Comparison of ENCODE assay signal across 23 mouse cellular contexts in genomic region chr8:13154099-13154498, GRCm38 (mm10). TPM values are rescaled to one million over a fixed set of nuclear protein-coding genes. Genes with fewer than 3 reads are reported as not detected.
A peak's percentile ranks its signal among the peaks of the same experiment; 100 is the strongest.
DNase-seq lines count a peak whose midpoint lies in the region; ATAC-seq lines count a peak whose summit lies in the region.
"Had no signal": no experiment of that assay in that cellular context is flagged by ENCODE, and none has a peak within 500 bp of the region (broad histone marks: within the 10 kb centered on the region; RNA-seq: fewer than 3 reads in every experiment).

No protein-coding gene starts in this region.

- H3K9me3 ChIP-seq in intestine, embryonic 16.5 days (ENCODE audit: control insufficient read depth, low read length) = no peaks in the 10 kb centered on the region
- H3K9me3 ChIP-seq: embryonic facial prominence, embryonic 15.5 days; forebrain, embryonic 15.5 days; G1E; heart, embryonic 15.5 days; intestine, embryonic 15.5 days had no signal

- H3K4me2 ChIP-seq in intestine, embryonic 16.5 days (ENCODE audit: low read depth, low read length) = no peak overlapping the region
- H3K4me2 ChIP-seq: embryonic facial prominence, embryonic 15.5 days; forebrain, embryonic 15.5 days; heart, embryonic 11.5 days; heart, embryonic 15.5 days; hindbrain, embryonic 14.5 days; intestine, embryonic 15.5 days had no signal

- peaks cover 2% of the 10 kb centered on the region; the same call in 1 of the 2 replicates for H3K36me3 ChIP-seq in macrophage (ENCODE audit: inconsistent target)
- H3K36me3 ChIP-seq in intestine, embryonic 16.5 days (ENCODE audit: control insufficient read depth, insufficient read depth, low read length) = peaks cover under 1% of the 10 kb centered on the region; the same call in 1 of the 2 replicates
- H3K36me3 ChIP-seq: intestine, embryonic 15.5 days had no signal

- intact Hi-C loops in gastrocnemius, postnatal 14 days (cut with DNase I; ENCODE audit: low total_unique reads) = no loop called here

- H3K27ac ChIP-seq in macrophage = peak overlapping the region; percentile 93
- no peak overlapping the region for H3K27ac ChIP-seq in intestine, embryonic 16.5 days (ENCODE audit: low read length)
- H3K27ac ChIP-seq: embryonic facial prominence, embryonic 15.5 days; forebrain, embryonic 15.5 days; heart, adult 2 months; heart, embryonic 15.5 days; hindbrain, embryonic 14.5 days; intestine, embryonic 15.5 days had no signal

- no peak for ATAC-seq in intestine, embryonic 16.5 days
- ATAC-seq: CD4-positive, CD25-positive, alpha-beta regulatory T cell, adult 4 months; forebrain, embryonic 15.5 days; intestine, embryonic 15.5 days had no signal

- H3K79me2 ChIP-seq in macrophage (ENCODE audit: inconsistent target) = peaks cover 6% of the 10 kb centered on the region; the same call in 1 of the 2 replicates

- 0 out of 2 replicates have a peak, but pooled peaks cover 2% of the 10 kb centered on the region for H3K4me1 ChIP-seq in intestine, embryonic 16.5 days (ENCODE audit: control insufficient read depth, insufficient read depth, low read length)
- H3K4me1 ChIP-seq: heart, embryonic 15.5 days had no signal

- no peak overlapping the region for H3K4me3 ChIP-seq in macrophage (ENCODE audit: inconsistent target)
- H3K4me3 ChIP-seq in intestine, embryonic 16.5 days (ENCODE audit: low read length) = no peak overlapping the region
- H3K4me3 ChIP-seq: embryonic facial prominence, embryonic 15.5 days; erythroblast, embryonic 14.5 days; forebrain, embryonic 15.5 days; heart, adult 2 months; heart, embryonic 15.5 days; intestine, embryonic 15.5 days had no signal

- no peaks in the 10 kb centered on the region for H3K27me3 ChIP-seq in intestine, embryonic 16.5 days (replicated peaks; ENCODE audit: control insufficient read depth, insufficient read depth, low read length)
- H3K27me3 ChIP-seq: embryonic facial prominence, embryonic 15.5 days; forebrain, embryonic 15.5 days; heart, embryonic 15.5 days; intestine, embryonic 15.5 days had no signal

- DNase-seq in adrenal gland, adult 2 months = peak; percentile 35
- no peak for DNase-seq in adrenal gland, adult 8-10 months
- peak; percentile 28 for DNase-seq in gastrocnemius, postnatal 14 days
- no peak for DNase-seq in gastrocnemius, postnatal 25 days
- DNase-seq in adrenal gland, postnatal 25 days = peak; percentile 19
- DNase-seq: B cell, adult 2 months; cerebellum, adult 11 months; cerebellum, adult 8-10 months; cerebellum, postnatal 14 days; embryo, embryonic 11 days; heart, adult 2 months; heart, postnatal 14 days had no signal

- 88% methylated on average over 9 of the region's 9 CpGs for WGBS in macrophage (ENCODE audit: missing documents)
- 84% methylated on average over 9 of the region's 9 CpGs for WGBS in intestine, embryonic 16.5 days

- H3K9ac ChIP-seq in intestine, embryonic 16.5 days (ENCODE audit: low read depth, low read length) = no peak overlapping the region
- H3K9ac ChIP-seq: embryonic facial prominence, embryonic 15.5 days; forebrain, embryonic 15.5 days; heart, embryonic 15.5 days; hindbrain, embryonic 14.5 days; intestine, embryonic 15.5 days had no signal

RNA-seq across cellular contexts. Expression of gene Lamp1, which starts 4.9 kb away (rescaled TPM):
- 100 to 1,000 TPM; 476 to 520 TPM for total RNA-seq in adrenal gland, adult 2 months (2021)
- 336 and 366 TPM in 2 replicates for polyA plus RNA-seq in adrenal gland, adult 2 months (2012; rRNA removed)
- 100 to 1,000 TPM; 434 to 557 (median 482) TPM for total RNA-seq in adrenal gland, adult 8-10 months (2022)
- total RNA-seq in gastrocnemius, postnatal 14 days (2021) = 100 to 1,000 TPM; 222 to 232 TPM
- 100 to 1,000 TPM; 294 to 322 TPM for total RNA-seq in gastrocnemius, postnatal 25 days (2021)
- 393 and 413 TPM in 2 replicates for total RNA-seq in adrenal gland, postnatal 25 days (2021)
- total RNA-seq in macrophage (2018; cell fraction: chromatin; rRNA removed) = 100 to 1,000 TPM; 161 to 346 (median 228) TPM
- total RNA-seq in macrophage (2018; cell fraction: cytosol; rRNA removed) = 1,000 to 10,000 TPM; 1,755 to 3,109 (median 2,314) TPM
- total RNA-seq in macrophage (2018; cell fraction: nucleus; rRNA removed) = 1,000 to 10,000 TPM in 24 of 26 experiments, 100 to 1,000 TPM in 2; 387 to 1,951 (median 1,468) TPM
- polyA plus RNA-seq in macrophage (2018) = 2,068 to 3,979 TPM (median 3,748 TPM) in 3 replicates
- polyA plus RNA-seq in intestine, embryonic 16.5 days (2015; fragmentation: Nextera tagmentation; extraction: Ambion mirVana) = 256 and 550 TPM in 2 replicates

RNA-seq across cellular contexts. Expression of gene Grtp1, which starts 46.3 kb away (rescaled TPM):
- 10 to 100 TPM; 10.8 to 16.4 TPM for total RNA-seq in adrenal gland, adult 2 months (2021)
- polyA plus RNA-seq in adrenal gland, adult 2 months (2012; rRNA removed) = 10.1 and 12.5 TPM in 2 replicates
- 10 to 100 TPM; 15.0 to 30.3 (median 18.9) TPM for total RNA-seq in adrenal gland, adult 8-10 months (2022)
- total RNA-seq in gastrocnemius, postnatal 14 days (2021) = 10 to 100 TPM; 10.1 to 12.4 TPM
- total RNA-seq in gastrocnemius, postnatal 25 days (2021) = 10 to 100 TPM; 16.3 to 17.3 TPM
- total RNA-seq in adrenal gland, postnatal 25 days (2021) = 14.8 and 22.1 TPM in 2 replicates
- total RNA-seq in macrophage (2018; cell fraction: chromatin; rRNA removed) = 1 to 10 TPM in 14 of 26 experiments, under 1 TPM in 9, not detected in 3; 0.43 to 3.1 (median 1.1) TPM
- total RNA-seq in macrophage (2018; cell fraction: cytosol; rRNA removed) = 1 to 10 TPM in 3 of 26 experiments, under 1 TPM in 23; 0.17 to 1.8 (median 0.58) TPM
- 1 to 10 TPM in 12 of 26 experiments, under 1 TPM in 12, not detected in 2; 0.17 to 4.2 (median 0.96) TPM for total RNA-seq in macrophage (2018; cell fraction: nucleus; rRNA removed)
- polyA plus RNA-seq in macrophage (2018) = 0.34 to 2.2 TPM in 2 of 3 replicates, not detected in the other
- 71.7 and 75.3 TPM in 2 replicates for polyA plus RNA-seq in intestine, embryonic 16.5 days (2015; fragmentation: Nextera tagmentation; extraction: Ambion mirVana)

RNA-seq across cellular contexts. Expression of gene Cul4a, which starts 48.7 kb away (rescaled TPM):
- total RNA-seq in adrenal gland, adult 2 months (2021) = 100 to 1,000 TPM; 108 to 127 TPM
- 123 and 132 TPM in 2 replicates for polyA plus RNA-seq in adrenal gland, adult 2 months (2012; rRNA removed)
- 100 to 1,000 TPM; 160 to 191 (median 169) TPM for total RNA-seq in adrenal gland, adult 8-10 months (2022)
- 10 to 100 TPM; 73.3 to 76.9 TPM for total RNA-seq in gastrocnemius, postnatal 14 days (2021)
- 10 to 100 TPM; 62.2 to 66.4 TPM for total RNA-seq in gastrocnemius, postnatal 25 days (2021)
- 153 and 195 TPM in 2 replicates for total RNA-seq in adrenal gland, postnatal 25 days (2021)
- total RNA-seq in macrophage (2018; cell fraction: chromatin; rRNA removed) = 100 to 1,000 TPM in 19 of 26 experiments, 10 to 100 TPM in 7; 77.6 to 159 (median 112) TPM
- total RNA-seq in macrophage (2018; cell fraction: cytosol; rRNA removed) = 10 to 100 TPM; 30.4 to 54.8 (median 41.2) TPM
- total RNA-seq in macrophage (2018; cell fraction: nucleus; rRNA removed) = 100 to 1,000 TPM in 8 of 26 experiments, 10 to 100 TPM in 18; 55.1 to 132 (median 86.8) TPM
- polyA plus RNA-seq in macrophage (2018) = 36.8 to 51.4 TPM (median 43.9 TPM) in 3 replicates
- 81.5 and 84.7 TPM in 2 replicates for polyA plus RNA-seq in intestine, embryonic 16.5 days (2015; fragmentation: Nextera tagmentation; extraction: Ambion mirVana)

RNA-seq across cellular contexts. Expression of gene Pcid2, which starts 48.8 kb away (rescaled TPM):
- 10 to 100 TPM; 22.1 to 23.7 TPM for total RNA-seq in adrenal gland, adult 2 months (2021)
- 27.2 and 28.3 TPM in 2 replicates for polyA plus RNA-seq in adrenal gland, adult 2 months (2012; rRNA removed)
- total RNA-seq in adrenal gland, adult 8-10 months (2022) = 10 to 100 TPM; 24.1 to 33.3 (median 28.1) TPM
- total RNA-seq in gastrocnemius, postnatal 14 days (2021) = 1 to 10 TPM; 6.7 to 8.4 TPM
- 1 to 10 TPM; 7.1 to 8.0 TPM for total RNA-seq in gastrocnemius, postnatal 25 days (2021)
- total RNA-seq in adrenal gland, postnatal 25 days (2021) = 22.3 and 25.7 TPM in 2 replicates
- total RNA-seq in macrophage (2018; cell fraction: chromatin; rRNA removed) = 10 to 100 TPM in 22 of 26 experiments, 1 to 10 TPM in 4; 7.5 to 42.8 (median 15.3) TPM
- total RNA-seq in macrophage (2018; cell fraction: cytosol; rRNA removed) = 10 to 100 TPM; 12.0 to 16.1 (median 13.8) TPM
- total RNA-seq in macrophage (2018; cell fraction: nucleus; rRNA removed) = 10 to 100 TPM in 21 of 26 experiments, 1 to 10 TPM in 5; 8.4 to 25.9 (median 14.2) TPM
- 10.7 to 16.7 TPM (median 13.2 TPM) in 3 replicates for polyA plus RNA-seq in macrophage (2018)
- 28.7 and 30.2 TPM in 2 replicates for polyA plus RNA-seq in intestine, embryonic 16.5 days (2015; fragmentation: Nextera tagmentation; extraction: Ambion mirVana)

Comparison
In these comparisons a context has a peak if more than half of its experiments do, and no peak if none do; other contexts are left out.
1. DNase-seq: peak in adrenal gland, adult 2 months (single experiment), gastrocnemius, postnatal 14 days (single experiment) and adrenal gland, postnatal 25 days (single experiment); none in adrenal gland, adult 8-10 months (single experiment) and gastrocnemius, postnatal 25 days (single experiment).